Mouse (Mus musculus) thymus, postnatal 36 days (tissue): Measurements from ENCODE around the gene Tnip1.
"Not testable (repeated sequence)": the region's sequence is repeated elsewhere in the genome, so short reads cannot be mapped to it uniquely, and the experiment has no call there.

Experiments used
- DNase-seq, 2 experiments: peaks; one replicate each; pipeline ENCODE4 v3.0.0; 2022; ENCODE audit warnings: mixed read lengths in 2 of 2

Gene Tnip1

GRCm38 (mm10) chr11:54905931-54906330 lies 56.8 kb downstream of the Tnip1 start:
- no peak for DNase-seq

GRCm38 (mm10) chr11:54905086-54905485 lies 57.6 kb downstream of the Tnip1 start:
- DNase-seq = no peak

GRCm38 (mm10) chr11:54903940-54904706 lies 58.6 kb downstream of the Tnip1 start:
- DNase-seq = no peak

GRCm38 (mm10) chr11:54903339-54903738 lies 59.4 kb downstream of the Tnip1 start:
- DNase-seq = no peak

GRCm38 (mm10) chr11:54902333-54903323 lies 60.1 kb downstream of the Tnip1 start, which contains the start of gene Gpx3:
TSS of gene Gpx3 (plus strand) at chr11:54902453.
- no peak for DNase-seq

- no peak for DNase-seq
Observed at GRCm38 (mm10) chr11:54899657-54900056, 63.1 kb downstream of the Tnip1 start.

- DNase-seq = no peak
Observed at GRCm38 (mm10) chr11:54897470-54897869, 65.2 kb downstream of the Tnip1 start.

GRCm38 (mm10) chr11:54896646-54897045 lies 66.1 kb downstream of the Tnip1 start:
- DNase-seq = not testable (repeated sequence)

GRCm38 (mm10) chr11:54894589-54894988 lies 68.1 kb downstream of the Tnip1 start:
- DNase-seq = no peak

- no peak for DNase-seq
Observed at GRCm38 (mm10) chr11:54892091-54892490, 70.6 kb downstream of the Tnip1 start.

GRCm38 (mm10) chr11:54891341-54891740 lies 71.4 kb downstream of the Tnip1 start:
- DNase-seq = no peak

- no peak for DNase-seq
Observed at GRCm38 (mm10) chr11:54887927-54888326, 74.8 kb downstream of the Tnip1 start.

GRCm38 (mm10) chr11:54885406-54885805 lies 77.3 kb downstream of the Tnip1 start:
- no peak for DNase-seq

- no peak for DNase-seq
Observed at GRCm38 (mm10) chr11:54884937-54885336, 77.8 kb downstream of the Tnip1 start.

- no peak for DNase-seq
Observed at GRCm38 (mm10) chr11:54884197-54884828, 78.4 kb downstream of the Tnip1 start.

GRCm38 (mm10) chr11:54882671-54883070 lies 80.0 kb downstream of the Tnip1 start:
- DNase-seq = no peak

- no peak for DNase-seq
Observed at GRCm38 (mm10) chr11:54881051-54881474, 81.7 kb downstream of the Tnip1 start.

GRCm38 (mm10) chr11:54879922-54880321 lies 82.8 kb downstream of the Tnip1 start:
- DNase-seq = no peak

- DNase-seq = no peak
Observed at GRCm38 (mm10) chr11:54879434-54879833, 83.3 kb downstream of the Tnip1 start.

GRCm38 (mm10) chr11:54878893-54879292 lies 83.8 kb downstream of the Tnip1 start:
- no peak for DNase-seq

- DNase-seq = no peak
Observed at GRCm38 (mm10) chr11:54876031-54876430, 86.7 kb downstream of the Tnip1 start.

- no peak for DNase-seq
Observed at GRCm38 (mm10) chr11:54871831-54872537, 90.7 kb downstream of the Tnip1 start.
